Mouse (Mus musculus) colon, adult 2 months (tissue): ENCODE results near the gene Ago3. TPM values are rescaled to one million over a fixed set of nuclear protein-coding genes. Genes with fewer than 3 reads are reported as not detected.

Experiments
- polyA plus RNA-seq: library from polyadenylated mRNA; depleted of rRNA; stranded (reverse); fragments of >200 nt; gene quantifications from 2 replicates; pipeline ENCODE4 v1.2.3, GENCODE M21; 2012; rRNA removed

Gene Ago3
- 18.1 and 18.6 TPM in 2 replicates for polyA plus RNA-seq

DNA sequence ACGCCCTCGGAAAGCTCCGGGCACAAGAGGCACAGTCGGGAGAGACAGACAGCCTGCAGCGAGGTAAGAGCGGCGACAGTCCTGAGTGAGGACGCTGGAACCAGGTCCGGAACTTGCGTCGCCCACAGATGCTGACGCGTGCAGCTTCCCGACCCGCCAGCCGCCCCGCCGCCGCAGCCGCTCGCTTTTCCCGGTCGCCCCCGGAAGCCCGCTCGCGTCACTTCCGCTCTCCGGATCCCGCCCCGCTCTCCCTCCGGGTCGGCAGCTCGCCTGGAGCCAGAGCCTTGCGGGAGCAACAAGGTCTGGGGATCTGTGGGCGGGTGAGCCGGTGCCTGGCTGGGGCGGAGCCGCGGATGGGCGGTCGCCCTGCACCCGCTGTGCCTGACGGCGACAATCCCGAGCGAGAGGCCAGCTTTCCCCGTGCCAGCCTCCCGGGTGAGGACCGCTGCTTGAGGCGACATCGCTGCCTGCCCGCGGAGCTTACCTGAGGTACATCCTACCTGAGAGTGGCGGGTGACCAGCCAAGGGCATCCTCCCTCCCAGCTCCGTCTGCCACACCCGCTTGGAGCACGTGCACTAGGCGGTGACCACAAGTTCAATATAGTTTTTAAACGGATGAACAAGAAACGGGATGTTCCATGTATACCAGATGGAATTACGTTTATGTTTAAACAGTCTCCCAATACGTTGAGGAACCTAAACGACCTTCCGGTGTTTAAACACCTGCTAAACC lies at the start of gene Ago3:
TSS of gene Ago3 (minus strand) at position 210 of the 733 bp plus-strand sequence.

DNA sequence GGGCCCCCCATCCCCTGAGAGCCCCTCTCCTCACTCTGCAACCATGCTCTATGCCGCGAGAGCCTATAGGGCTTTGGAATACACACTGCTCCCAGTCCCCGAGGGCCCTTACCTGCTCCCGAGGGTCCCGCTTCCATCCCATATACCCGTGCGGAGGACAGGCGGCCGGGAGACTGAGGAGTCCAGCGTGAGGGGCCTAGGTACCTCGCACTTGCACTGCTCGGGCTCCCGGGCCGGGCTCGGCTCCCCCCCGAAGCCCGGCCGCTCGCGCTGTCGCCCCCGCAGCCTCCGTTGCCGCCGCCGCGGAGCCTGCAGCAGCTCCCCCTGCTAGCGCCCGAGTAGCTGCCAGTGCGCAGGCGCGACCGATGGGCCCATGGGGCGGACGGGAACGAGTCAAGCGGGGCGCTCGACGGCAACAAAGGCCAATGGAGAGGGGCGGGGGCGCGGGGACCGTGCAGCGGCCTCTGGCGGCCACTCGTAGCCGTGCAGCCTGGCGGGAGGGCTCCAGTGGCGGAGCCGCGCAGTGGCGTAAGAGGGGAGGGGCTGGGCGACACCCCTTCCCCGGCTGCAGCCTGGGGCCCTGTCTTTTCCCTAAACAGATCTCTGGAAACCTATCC lies 39.0 kb upstream of the Ago3 start, which contains the start of gene Ago1:
TSS of gene Ago1 (minus strand) at position 299 of the 617 bp plus-strand sequence.

GRCm38 (mm10) chr4:126325281-126325861 lies 104.0 kb downstream of the Ago3 start, which contains the start of gene Tekt2:
Tekt2 (minus strand) TSS chr4:126325688.

GRCm38 (mm10) chr4:126321111-126321853 lies 108.1 kb downstream of the Ago3 start, which contains the start of gene Adprhl2:
Adprhl2 (minus strand) TSS chr4:126321703.

DNA sequence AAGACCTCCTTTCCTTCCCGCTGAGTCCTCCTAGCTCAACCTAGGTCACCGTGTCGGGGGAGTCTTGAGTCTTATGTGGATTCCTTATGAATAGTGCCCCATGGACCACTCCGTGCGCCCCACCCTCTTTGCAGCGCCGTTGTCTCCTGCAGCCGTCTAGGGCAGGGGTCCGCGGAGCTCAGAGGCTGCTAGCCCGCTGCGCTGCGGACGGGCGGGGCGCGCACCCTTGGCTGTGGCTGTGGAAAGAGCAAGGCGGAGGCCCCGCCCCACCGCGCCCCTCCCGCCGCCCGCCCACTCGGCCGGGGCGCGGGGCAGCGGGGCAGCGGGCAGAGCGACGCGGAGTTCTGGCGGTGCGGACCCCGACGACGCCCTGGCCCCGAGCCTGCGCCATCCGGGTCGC lies 142.9 kb downstream of the Ago3 start, which contains the start of gene Col8a2:
TSS of gene Col8a2 (plus strand) at position 302 of the 400 bp plus-strand sequence.

Other genes with a start within 250 kb of the Ago3 start
- gene Thrap3, start 226.8 kb downstream of the Ago3 start, polyA plus RNA-seq = 31.9 and 36.5 TPM in 2 replicates
- 62.3 and 63.5 TPM in 2 replicates for gene Map7d1, start 173.2 kb downstream of the Ago3 start, polyA plus RNA-seq
- gene Trappc3, start 167.2 kb downstream of the Ago3 start, polyA plus RNA-seq = 30.9 and 35.9 TPM in 2 replicates
- gene Col8a2, start 142.8 kb downstream of the Ago3 start, polyA plus RNA-seq = 2.5 and 2.7 TPM in 2 replicates
- gene Adprhl2, start 107.9 kb downstream of the Ago3 start, polyA plus RNA-seq = 48.0 and 57.9 TPM in 2 replicates
- gene Tekt2, start 103.9 kb downstream of the Ago3 start, polyA plus RNA-seq = 1.8 TPM in 2 replicates
- gene Ago1, start 39.0 kb upstream of the Ago3 start, polyA plus RNA-seq = 12.1 and 12.4 TPM in 2 replicates
- gene Ago4, start 103.9 kb upstream of the Ago3 start, polyA plus RNA-seq = 1.1 and 1.3 TPM in 2 replicates
- 0.47 and 0.60 TPM in 2 replicates for gene Clspn, start 127.4 kb upstream of the Ago3 start, polyA plus RNA-seq
- gene 5730409E04Rik, start 180.3 kb upstream of the Ago3 start, polyA plus RNA-seq = 7.1 and 8.8 TPM in 2 replicates
- 129 and 150 TPM in 2 replicates for gene Psmb2, start 248.1 kb upstream of the Ago3 start, polyA plus RNA-seq